Mouse (Mus musculus): ENCODE results near the gene Sytl4. TPM values are rescaled to one million over a fixed set of nuclear protein-coding genes. Genes with fewer than 3 reads are reported as not detected.
A peak's percentile ranks its signal among the peaks of the same experiment; 100 is the strongest.

The Sytl4 gene
- total and polyA plus RNA-seq, 3 experiments, result 0.06 to 0.19 TPM; not detected in 1

DNA sequence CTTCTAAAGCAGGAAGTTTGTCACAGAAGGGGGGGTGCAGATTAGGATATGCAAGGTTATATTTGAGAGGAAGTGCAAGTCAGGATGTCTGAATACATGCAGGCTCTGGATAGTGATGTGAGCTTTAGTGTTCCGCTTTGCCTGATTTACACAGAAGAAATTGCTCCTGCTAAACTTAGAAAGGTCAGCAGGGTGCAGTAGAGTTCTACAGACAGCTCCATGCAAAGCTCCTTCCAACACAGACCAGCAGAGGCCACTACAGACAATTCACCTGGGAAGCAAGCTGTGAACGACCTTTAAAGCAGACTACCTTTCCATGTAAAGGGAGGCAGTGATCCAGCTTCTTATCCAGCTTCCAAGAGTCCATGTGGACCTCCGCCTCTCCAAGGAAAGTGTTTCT is 34.2 kb downstream of the Sytl4 start:
- peaks cover 9 to 12% of the 10 kb centered on the region in 2 experiments for H3K27me3 ChIP-seq (ENCODE audit: control insufficient read depth in 1 of 2, insufficient read depth in 2 of 2, low read length in 2 of 2)
- no peak overlapping the region for H3K9ac ChIP-seq (ENCODE audit: control insufficient read depth, low read depth, low read length, poor library complexity, severe bottlenecking)
- no peaks in the 10 kb centered on the region for H3K36me3 ChIP-seq (ENCODE audit: control insufficient read depth in 1 of 2, insufficient read depth in 2 of 2, low read length in 2 of 2)
- no peak overlapping the region for H3K4me3 ChIP-seq (ENCODE audit: control insufficient read depth in 1 of 2, insufficient read depth in 1 of 2, low read depth in 2 of 2, low read length in 2 of 2)
- no peaks in the 10 kb centered on the region for H3K79me2 ChIP-seq (ENCODE audit: control insufficient read depth, insufficient read depth, low read length, poor library complexity)
- no peak overlapping the region for H3K27ac ChIP-seq (ENCODE audit: control insufficient read depth, low read depth, low read length)
- no peaks in the 10 kb centered on the region for H3K4me1 ChIP-seq (ENCODE audit: control insufficient read depth in 1 of 2, insufficient read depth in 2 of 2, low read length in 2 of 2)
- no peaks in the 10 kb centered on the region for H3K9me3 ChIP-seq (replicated peaks; ENCODE audit: insufficient read depth, low read length)
- peak; percentile 88 for DNase-seq (ENCODE audit: low read depth, low spot score)
- peak; percentile 39; the same call in 1 of the 2 replicates for TF ChIP-seq MAX (IDR thresholded peaks at IDR 0.05; ENCODE audit: low read length)
- TF ChIP-seq POLR2AphosphoS2 (IDR thresholded peaks at IDR 0.05; ENCODE audit: low read length), result no peak
- TF ChIP-seq RAD21 (IDR thresholded peaks at IDR 0.05; ENCODE audit: low read depth, low read length), result peak; percentile 100
- no peak for TF ChIP-seq NELFE (IDR thresholded peaks at IDR 0.05; ENCODE audit: low read depth, low read length)
- no peak for TF ChIP-seq TAL1 (IDR thresholded peaks at IDR 0.05; ENCODE audit: low read length)
- TF ChIP-seq SMC3 (IDR thresholded peaks at IDR 0.05; ENCODE audit: low read depth, low read length), result peak; percentile 100
- TF ChIP-seq ZKSCAN1 (IDR thresholded peaks at IDR 0.05; ENCODE audit: low read depth, low read length), result no peak
- no peak for TF ChIP-seq MEF2A (IDR thresholded peaks at IDR 0.05; ENCODE audit: extremely low read depth, insufficient replicate concordance, low read depth, low read length, poor library complexity, severe bottlenecking)
- no peak for TF ChIP-seq UBTF (IDR thresholded peaks at IDR 0.05; ENCODE audit: borderline replicate concordance, insufficient read depth, low read depth, low read length)
- TF ChIP-seq KAT2A (conservative IDR thresholded peaks at IDR 0.05; ENCODE audit: low read depth, low read length), result no peak
- TF ChIP-seq MXI1 (IDR thresholded peaks at IDR 0.05; ENCODE audit: low read depth, low read length), result no peak
- TF ChIP-seq ZMIZ1 (IDR thresholded peaks at IDR 0.05; ENCODE audit: low read depth, low read length), result no peak
- no peak for TF ChIP-seq MAFK (IDR thresholded peaks at IDR 0.05; ENCODE audit: borderline replicate concordance, low read depth, low read length)
- TF ChIP-seq TCF12 (IDR thresholded peaks at IDR 0.05; ENCODE audit: low read depth, low read length), result no peak
- TF ChIP-seq RCOR1 (IDR thresholded peaks at IDR 0.05; ENCODE audit: low read depth, low read length), result no peak
- TF ChIP-seq ELF1 (IDR thresholded peaks at IDR 0.05; ENCODE audit: low read depth, low read length), result no peak
- no peak for TF ChIP-seq POLR2A (IDR thresholded peaks at IDR 0.05; ENCODE audit: control insufficient read depth in 1 of 2, insufficient read depth in 1 of 2, low read depth in 1 of 2, low read length in 2 of 2, poor library complexity in 1 of 2)
- no peak for TF ChIP-seq USF1 (IDR thresholded peaks at IDR 0.05; ENCODE audit: low read depth, low read length)
- no peak for TF ChIP-seq ETS1 (IDR thresholded peaks at IDR 0.05; ENCODE audit: low read depth, low read length)
- TF ChIP-seq MYC (IDR thresholded peaks at IDR 0.05; ENCODE audit: low read depth, low read length), result peak; percentile 22; the same call in 1 of the 2 replicates
- TF ChIP-seq MYB (IDR thresholded peaks at IDR 0.05; ENCODE audit: low read depth, low read length), result no peak
- no peak for TF ChIP-seq MAZ (IDR thresholded peaks at IDR 0.05; ENCODE audit: low read depth, low read length)
- peak; percentile 100 for TF ChIP-seq ZC3H11A (IDR thresholded peaks at IDR 0.05; ENCODE audit: low read depth, low read length)
- peak; percentile 76; the same call in 1 of the 2 replicates for TF ChIP-seq JUND (IDR thresholded peaks at IDR 0.05; ENCODE audit: low read depth, low read length)
- no peak for TF ChIP-seq POLR2AphosphoS5 (IDR thresholded peaks at IDR 0.05; ENCODE audit: borderline replicate concordance, low read depth, low read length)
- TF ChIP-seq CHD1 (IDR thresholded peaks at IDR 0.05; ENCODE audit: low read depth, low read length), result no peak
- no peak for TF ChIP-seq ZNF384 (IDR thresholded peaks at IDR 0.05; ENCODE audit: low read depth, low read length)
- 0 out of 4 replicates have a peak, but pooled peaks of 1 of the 2 experiments have one; percentile 2 for TF ChIP-seq EP300 (IDR thresholded peaks at IDR 0.05; ENCODE audit: low read depth in 1 of 2, low read length in 2 of 2)
- no peak for TF ChIP-seq GATA1 (IDR thresholded peaks at IDR 0.05; ENCODE audit: low read depth, low read length)
- no peak for TF ChIP-seq E2F4 (IDR thresholded peaks at IDR 0.05; ENCODE audit: borderline replicate concordance, low read depth, low read length)
- no peak for TF ChIP-seq TBP (IDR thresholded peaks at IDR 0.05; ENCODE audit: low read depth, low read length)
- TF ChIP-seq USF2 (IDR thresholded peaks at IDR 0.05; ENCODE audit: borderline replicate concordance in 1 of 2, insufficient read depth in 1 of 2, low read depth in 1 of 2, low read length in 2 of 2), result no peak
- TF ChIP-seq HCFC1 (IDR thresholded peaks at IDR 0.05; ENCODE audit: low read depth, low read length), result no peak
- no peak for TF ChIP-seq GABPA (IDR thresholded peaks at IDR 0.05; ENCODE audit: low read depth, low read length)
- peak; percentile 62; the same call in 1 of the 2 replicates for TF ChIP-seq BHLHE40 (IDR thresholded peaks at IDR 0.05; ENCODE audit: borderline replicate concordance, low read depth, low read length)
- TF ChIP-seq CTCF (IDR thresholded peaks at IDR 0.05 in 2 of 3, conservative IDR thresholded peaks at IDR 0.05 in 1 of 3; ENCODE audit: control insufficient read depth in 1 of 3, insufficient read depth in 1 of 3, low read depth in 2 of 3, low read length in 3 of 3, poor library complexity in 1 of 3, severe bottlenecking in 1 of 3), result peak in 2 of 3 experiments; percentile 94 to 96
- TF ChIP-seq CHD2 (IDR thresholded peaks at IDR 0.05; ENCODE audit: low read length), result no peak
- TF ChIP-seq SIN3A (IDR thresholded peaks at IDR 0.05; ENCODE audit: low read length), result peak; percentile 50; the same call in 1 of the 2 replicates

All from MEL (cell line).